Mouse (Mus musculus) brain, embryonic 18.5 days (tissue): ENCODE data around the gene Lipm.

Source experiments
- DNase-seq: peaks from one replicate; pipeline ENCODE4 v3.0.0-alpha.2; 2012; ENCODE audit warnings: low read depth, low spot score

Lipm gene

GRCm38 (mm10) chr19:34165891-34166290, 65.2 kb downstream of the Lipm start, which contains the start of gene Ankrd22:
Gene Ankrd22 (minus strand): TSS chr19:34166053.
- DNase-seq: no peak

DNA sequence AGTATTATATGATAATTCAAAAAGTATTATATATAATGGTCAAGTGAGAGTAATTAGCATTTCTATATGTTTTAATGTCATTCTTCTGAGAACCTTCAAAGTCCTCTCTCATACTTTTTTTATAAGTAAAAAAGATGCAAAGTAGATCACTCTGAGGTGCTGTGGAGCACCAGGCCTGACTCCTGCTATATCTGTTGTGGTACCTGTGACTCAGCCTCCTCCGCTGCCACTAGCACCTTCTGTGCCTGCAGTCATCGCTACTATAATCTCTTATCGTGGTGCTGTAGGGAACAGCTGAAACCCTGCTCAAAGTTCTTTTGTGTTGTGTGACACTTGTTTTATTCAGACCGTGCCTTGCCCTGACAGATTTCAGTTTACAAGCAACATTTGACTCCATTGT, 65.7 kb downstream of the Lipm start:
- DNase-seq: no peak

DNA sequence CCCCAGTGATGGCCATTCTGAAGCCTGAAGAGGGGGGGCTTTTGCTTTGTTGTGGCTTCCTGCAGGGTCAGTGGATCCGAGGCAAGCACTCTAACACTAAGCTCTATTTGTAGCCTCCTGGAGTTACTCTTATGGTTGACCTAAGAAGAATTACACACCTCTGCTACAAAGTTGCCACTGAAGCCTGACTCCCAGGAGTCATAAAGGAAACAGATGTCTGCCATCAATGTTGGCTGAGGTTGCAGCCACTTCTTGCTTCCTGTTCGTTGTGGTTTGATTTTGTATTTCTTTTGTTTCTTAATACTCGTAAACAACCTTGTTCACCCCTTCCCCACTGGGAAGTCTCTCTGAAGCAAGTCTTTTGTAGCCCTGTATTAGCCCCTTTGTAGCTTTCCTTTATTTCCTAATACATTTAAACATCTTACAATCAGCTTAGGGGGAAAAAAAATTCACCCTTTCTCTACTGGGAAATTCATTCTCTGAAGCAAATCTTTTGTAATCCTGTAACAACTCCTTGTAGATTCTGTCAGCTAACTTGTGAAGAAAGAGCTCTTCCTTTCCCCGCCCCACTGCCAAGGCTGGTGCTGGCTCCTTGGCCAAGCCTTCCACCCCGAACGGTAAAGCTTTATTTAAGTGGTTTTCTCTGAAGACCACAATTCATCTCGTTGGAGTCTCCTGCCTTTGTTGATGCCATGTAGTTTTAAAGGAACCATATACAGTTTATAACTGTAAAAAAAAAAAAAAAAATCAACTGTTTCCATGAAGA, 67.3 kb downstream of the Lipm start:
- no peak for DNase-seq

- DNase-seq: no peak
These were observed 68.4 kb downstream of the Lipm start for GRCm38 (mm10) chr19:34169121-34169520.

- DNase-seq: no peak
These were observed 70.4 kb downstream of the Lipm start for GRCm38 (mm10) chr19:34171167-34171566.
